Mouse (Mus musculus) forebrain, embryonic 16.5 days (tissue): ENCODE measurements at regions not wholly inside any gene's neighbourhood (a gene's known extent, or its start where the extent isn't known, plus 50 kb on each side); places are given as distances from the start of the nearest gene placed in this dataset.

Experiments used
- ATAC-seq: fragments of 200-750 bp; cut with Nextera tagmentation; 2 replicates; pipeline ENCODE4 v1.8.0; 2017; ENCODE audit warnings: mild to moderate bottlenecking, moderate library complexity
- H3K27ac ChIP-seq: fragments of 300-500 bp; sonication (generic); 2 replicates; pipeline ENCODE4 v1.5.1; 2014; ENCODE audit warnings: low read length, control low read depth
- H3K27me3 ChIP-seq: fragments of 300-500 bp; sonication (generic); replicated peaks from 2 replicates; pipeline ENCODE4 v1.6.1; 2014; ENCODE audit warnings: low read length; ENCODE audit not compliant: control insufficient read depth, insufficient read depth
- H3K36me3 ChIP-seq: fragments of 300-500 bp; sonication (generic); 2 replicates; pipeline ENCODE4 v1.6.1; 2014; ENCODE audit not compliant: control insufficient read depth, insufficient read depth
- H3K4me1 ChIP-seq: fragments of 300-500 bp; sonication (generic); replicated peaks from 2 replicates; pipeline ENCODE4 v1.6.1; 2014; ENCODE audit warnings: low read length; ENCODE audit not compliant: control insufficient read depth, insufficient read depth
- H3K4me2 ChIP-seq: fragments of 300-500 bp; sonication (generic); 2 replicates; pipeline ENCODE4 v1.6.1; 2014; ENCODE audit warnings: mild to moderate bottlenecking, low read length, control low read depth
- H3K4me3 ChIP-seq: fragments of 300-500 bp; sonication (generic); replicated peaks from 2 replicates; pipeline ENCODE4 v1.5.1; 2014; ENCODE audit warnings: mild to moderate bottlenecking, low read length, control low read depth
- H3K9ac ChIP-seq: fragments of 300-500 bp; sonication (generic); replicated peaks from 2 replicates; pipeline ENCODE4 v1.6.1; 2014; ENCODE audit warnings: low read depth, low read length, control low read depth
- H3K9me3 ChIP-seq: fragments of 300-500 bp; sonication (generic); 2 replicates; pipeline ENCODE4 v1.6.1; 2016; ENCODE audit warnings: low read length; ENCODE audit not compliant: control insufficient read depth
- WGBS: fragments of 180-500 bp; shearing (Covaris S2); extraction: QIAGEN DNeasy Blood & Tissue Kit; methylation state at CpG from one replicate; pipeline ENCODE4 v1.1.7; 2014; 5-methylcytosine and 5-hydroxymethylcytosine counted together

GRCm38 (mm10) chr14:21932771-21933170 is 56.6 kb downstream of the Zfp503 start:
- no peaks in the 10 kb centered on the region for H3K9me3 ChIP-seq
- H3K9ac ChIP-seq: no peak overlapping the region
- no peak overlapping the region for H3K27ac ChIP-seq
- WGBS: 95% methylated on average over 2 of the region's 2 CpGs
- no peaks in the 10 kb centered on the region for H3K36me3 ChIP-seq
- no peaks in the 10 kb centered on the region for H3K27me3 ChIP-seq
- no peaks in the 10 kb centered on the region for H3K4me1 ChIP-seq
- no peak overlapping the region for H3K4me2 ChIP-seq
- H3K4me3 ChIP-seq: no peak overlapping the region
- no peak for ATAC-seq

GRCm38 (mm10) chr14:21931944-21932343 is 57.5 kb downstream of the Zfp503 start:
- no peaks in the 10 kb centered on the region for H3K36me3 ChIP-seq
- H3K9ac ChIP-seq: no peak overlapping the region
- H3K27me3 ChIP-seq: no peaks in the 10 kb centered on the region
- H3K27ac ChIP-seq: no peak overlapping the region
- ATAC-seq: no peak
- 57% methylated on average over 7 of the region's 7 CpGs for WGBS
- H3K9me3 ChIP-seq: no peaks in the 10 kb centered on the region
- H3K4me1 ChIP-seq: no peaks in the 10 kb centered on the region
- H3K4me3 ChIP-seq: no peak overlapping the region
- H3K4me2 ChIP-seq: no peak overlapping the region

GRCm38 (mm10) chr14:21929048-21929447 is 60.4 kb downstream of the Zfp503 start:
- H3K4me2 ChIP-seq: no peak overlapping the region
- no peak overlapping the region for H3K4me3 ChIP-seq
- H3K4me1 ChIP-seq: no peaks in the 10 kb centered on the region
- H3K36me3 ChIP-seq: no peaks in the 10 kb centered on the region
- no peaks in the 10 kb centered on the region for H3K27me3 ChIP-seq
- H3K9me3 ChIP-seq: no peaks in the 10 kb centered on the region
- no peak for ATAC-seq
- H3K27ac ChIP-seq: no peak overlapping the region
- H3K9ac ChIP-seq: no peak overlapping the region
- 72% methylated on average over 5 of the region's 5 CpGs for WGBS

- Histone ChIP-seq H3K9me3 (no peaks in the 10 kb centered on the region), H3K27ac (no peak overlapping the region), H3K36me3 (no peaks in the 10 kb centered on the region), H3K4me2 (no peak overlapping the region), H3K4me3 (no peak overlapping the region), H3K27me3 (no peaks in the 10 kb centered on the region), H3K9ac (no peak overlapping the region), H3K4me1 (no peaks in the 10 kb centered on the region)
- ATAC-seq: no peak
- WGBS: 85% methylated on average over 3 of the region's 3 CpGs
These were observed 67.9 kb upstream of the Comtd1 start for GRCm38 (mm10) chr14:21916671-21917070.

- 58% methylated on average over 18 of the region's 18 CpGs for WGBS
- ATAC-seq: peak; percentile 80
- no peak overlapping the region for H3K9ac ChIP-seq
- H3K36me3 ChIP-seq: no peaks in the 10 kb centered on the region
- H3K4me3 ChIP-seq: no peak overlapping the region
- peaks cover 21% of the 10 kb centered on the region for H3K4me1 ChIP-seq
- H3K27me3 ChIP-seq: no peaks in the 10 kb centered on the region
- peak overlapping the region; percentile 65; the same call in 1 of the 2 replicates for H3K27ac ChIP-seq
- no peaks in the 10 kb centered on the region for H3K9me3 ChIP-seq
- peak overlapping the region; percentile 13; the same call in 1 of the 2 replicates for H3K4me2 ChIP-seq
These were observed 56.0 kb upstream of the Comtd1 start for GRCm38 (mm10) chr14:21904498-21905395.

GRCm38 (mm10) chr14:21903562-21904497 is 55.1 kb upstream of the Comtd1 start:
- no peaks in the 10 kb centered on the region for H3K27me3 ChIP-seq
- ATAC-seq: peak; percentile 61
- H3K27ac ChIP-seq: peak overlapping the region; percentile 65
- 30% methylated on average over 23 of the region's 23 CpGs for WGBS
- no peak overlapping the region for H3K4me2 ChIP-seq
- H3K9ac ChIP-seq: peak overlapping the region; percentile 41; the same call in 1 of the 2 replicates
- H3K36me3 ChIP-seq: no peaks in the 10 kb centered on the region
- peaks cover 21% of the 10 kb centered on the region for H3K4me1 ChIP-seq
- no peaks in the 10 kb centered on the region for H3K9me3 ChIP-seq
- no peak overlapping the region for H3K4me3 ChIP-seq

- no peak overlapping the region for H3K9ac ChIP-seq
- H3K9me3 ChIP-seq: no peaks in the 10 kb centered on the region
- H3K4me3 ChIP-seq: no peak overlapping the region
- ATAC-seq: no peak
- no peak overlapping the region for H3K4me2 ChIP-seq
- no peaks in the 10 kb centered on the region for H3K27me3 ChIP-seq
- peaks cover 21% of the 10 kb centered on the region for H3K4me1 ChIP-seq
- WGBS: 82% methylated on average over 1 of the region's 1 CpGs
- no peaks in the 10 kb centered on the region for H3K36me3 ChIP-seq
- H3K27ac ChIP-seq: no peak overlapping the region
These were observed 54.1 kb upstream of the Comtd1 start for GRCm38 (mm10) chr14:21902856-21903255.

GRCm38 (mm10) chr14:21902456-21902855 is 53.7 kb upstream of the Comtd1 start:
- Histone ChIP-seq H3K27ac (no peak overlapping the region), H3K4me2 (no peak overlapping the region), H3K9ac (no peak overlapping the region), H3K36me3 (no peaks in the 10 kb centered on the region), H3K4me1 (peaks cover 21% of the 10 kb centered on the region), H3K27me3 (no peaks in the 10 kb centered on the region), H3K4me3 (no peak overlapping the region), H3K9me3 (no peaks in the 10 kb centered on the region)
- ATAC-seq: no peak
- WGBS: 95% methylated on average over 3 of the region's 3 CpGs

- Histone ChIP-seq H3K9me3 (no peaks in the 10 kb centered on the region), H3K36me3 (no peaks in the 10 kb centered on the region), H3K27me3 (no peaks in the 10 kb centered on the region), H3K27ac (no peak overlapping the region), H3K9ac (no peak overlapping the region), H3K4me2 (no peak overlapping the region), H3K4me3 (no peak overlapping the region), H3K4me1 (peaks cover 21% of the 10 kb centered on the region)
- no peak for ATAC-seq
- WGBS: 67% methylated on average over 2 of the region's 2 CpGs
These were observed 52.2 kb upstream of the Comtd1 start for GRCm38 (mm10) chr14:21900951-21901350.
